Mouse (Mus musculus) layer of hippocampus, adult 8-10 months (tissue): ENCODE measurements around the gene Cgnl1. TPM values are rescaled to one million over a fixed set of nuclear protein-coding genes. Genes with fewer than 3 reads are reported as not detected.

ENCODE experiments used
- DNase-seq, 2 experiments: peaks; one replicate each; pipeline ENCODE4 v3.0.0; 2022; ENCODE audit warnings: low spot score in 2 of 2
- total RNA-seq, 4 experiments: library from RNA; stranded (reverse); gene quantifications; 2 replicates each; pipeline ENCODE4 v1.2.4; 2022

Cgnl1 gene
- total RNA-seq, 4 experiments from 2014 or later: 7.9 to 9.2 (median 8.3) TPM

- no peak for DNase-seq
Measured at GRCm38 (mm10) chr9:71586408-71586807, 185.0 kb downstream of the Cgnl1 start.

- no peak for DNase-seq
Measured at GRCm38 (mm10) chr9:71582771-71583170, 188.6 kb downstream of the Cgnl1 start.

GRCm38 (mm10) chr9:71578896-71579564 lies 192.4 kb downstream of the Cgnl1 start:
- DNase-seq: peak; percentile 3 to 5

Other genes starting within 250 kb of the Cgnl1 start
- gene Myzap, start 179.2 kb downstream of the Cgnl1 start, total RNA-seq: 1 to 10 TPM; 1.3 to 2.1 (median 1.5) TPM